Mouse (Mus musculus) inflammation-experienced regulatory T-cells (primary cell): ENCODE results near the gene Vstm2a. TPM values are rescaled to one million over a fixed set of nuclear protein-coding genes. Genes with fewer than 3 reads are reported as not detected.

Experiments used
- polyA plus RNA-seq, 2 experiments: library from polyadenylated mRNA; unstranded; fragments of 100-300 nt; shearing (Covaris generic); gene quantifications; one replicate each; pipeline ENCODE4 v1.2.1; 2017

The Vstm2a gene
- polyA plus RNA-seq = 1 to 10 TPM in 1 of 2 experiments, under 1 TPM in 1; 0.40 to 2.9 TPM

DNA sequence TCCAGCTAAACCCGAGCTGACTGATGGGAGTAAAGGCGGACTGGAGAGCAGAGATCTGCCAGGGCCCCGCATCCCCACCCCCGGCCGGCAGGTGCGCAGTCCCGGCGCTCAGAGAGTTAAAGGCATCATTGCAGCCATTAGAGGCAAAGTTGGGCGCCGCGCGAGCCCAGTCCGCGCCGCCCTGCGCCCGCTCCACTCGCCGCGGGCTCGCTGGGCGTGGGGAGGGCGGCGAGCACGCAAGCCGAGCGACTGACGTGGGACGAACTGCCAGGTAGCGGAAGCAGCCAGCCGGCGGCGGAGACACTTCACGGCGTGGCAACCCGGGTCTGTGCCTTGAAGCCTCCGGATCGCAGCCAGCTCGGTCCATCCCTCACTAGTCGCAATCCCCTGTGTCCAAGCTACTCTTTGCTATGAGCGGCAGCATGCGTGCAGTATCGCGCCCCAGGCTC lies at the start of gene Vstm2a:
Gene Vstm2a (plus strand): TSS at position 252 of the 449 bp plus-strand sequence.

